Mouse (Mus musculus): ENCODE measurements around the gene Nup214. TPM values are rescaled to one million over a fixed set of nuclear protein-coding genes. Genes with fewer than 3 reads are reported as not detected.

Nup214 gene
- total RNA-seq, 2 experiments from 2014 or later, result 47.4 to 57.8 TPM

DNA sequence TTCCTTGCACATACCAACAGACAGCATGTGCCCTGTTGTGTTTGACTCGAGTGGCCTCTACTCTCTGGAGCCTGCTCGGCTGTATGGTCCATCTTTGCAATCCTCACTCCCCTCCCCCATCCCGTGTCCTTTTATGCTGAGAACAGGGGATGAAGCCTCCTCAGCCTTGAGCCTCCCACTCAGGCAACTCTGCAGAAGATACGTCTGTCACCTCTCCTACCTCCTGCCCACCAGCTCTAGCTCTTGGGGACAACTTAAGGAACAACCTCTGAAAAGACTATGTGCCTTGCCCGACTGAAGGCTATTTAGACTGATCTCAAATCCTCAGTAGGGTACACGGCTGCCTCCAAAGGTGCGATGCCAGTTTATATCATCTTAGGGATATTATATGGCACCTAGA is 129.3 kb downstream of the Nup214 start:
- DNase-seq, result no peak

Small RNA genes within 50 kb of the gene (microRNA-seq; reads per million reads assigned to microRNA genes)
- 1.4 reads per million for gene Mir7674

Other genes with a start within 250 kb of the Nup214 start
- not detected for gene Qrfp, start 163.9 kb upstream of the Nup214 start, total RNA-seq (2021)
- under 1 TPM; 0.27 to 0.39 TPM for gene Fibcd1, start 128.4 kb upstream of the Nup214 start, total RNA-seq (2021)
- gene Lamc3, start 87.1 kb upstream of the Nup214 start, total RNA-seq (2021), result 10 to 100 TPM; 11.3 to 11.4 TPM
- gene Aif1l, start 24.3 kb upstream of the Nup214 start, total RNA-seq (2021), result 10 to 100 TPM in 1 of 2 experiments, 1 to 10 TPM in 1; 8.3 to 14.1 TPM
- 1 to 10 TPM; 3.2 to 5.4 TPM for gene Fam78a, start 110.4 kb downstream of the Nup214 start, total RNA-seq (2021)
- gene Plpp7, start 121.1 kb downstream of the Nup214 start, total RNA-seq (2021), result 1 to 10 TPM; 3.9 to 8.6 TPM
- 100 to 1,000 TPM in 1 of 2 experiments, 10 to 100 TPM in 1; 83.4 to 102 TPM for gene Prrc2b, start 176.6 kb downstream of the Nup214 start, total RNA-seq (2021)

Data from adrenal gland, postnatal 10 days (tissue).